Mouse (Mus musculus) embryonic facial prominence, embryonic 13.5 days (tissue): ENCODE measurements around the gene Fitm1. TPM values are rescaled to one million over a fixed set of nuclear protein-coding genes. Genes with fewer than 3 reads are reported as not detected.

Source experiments
- ATAC-seq: fragments of 200-750 bp; cut with Nextera tagmentation; 2 replicates; pipeline ENCODE4 v1.8.0; 2017; ENCODE audit warnings: low read depth; ENCODE audit not compliant: insufficient number of reproducible peaks, insufficient read depth, low FRiP score, low TSS enrichment
- H3K27ac ChIP-seq: fragments of 300-500 bp; sonication (generic); 2 replicates; pipeline ENCODE4 v1.5.1; 2015; ENCODE audit warnings: moderate library complexity, mild to moderate bottlenecking, inconsistent platforms
- H3K27me3 ChIP-seq: fragments of 300-500 bp; sonication (generic); 2 replicates; pipeline ENCODE4 v1.6.1; 2015; ENCODE audit warnings: mild to moderate bottlenecking, inconsistent platforms
- H3K36me3 ChIP-seq: fragments of 300-500 bp; sonication (generic); 2 replicates; pipeline ENCODE4 v1.6.1; 2015; ENCODE audit warnings: mild to moderate bottlenecking, inconsistent platforms
- H3K4me1 ChIP-seq: fragments of 300-500 bp; sonication (generic); 2 replicates; pipeline ENCODE4 v1.6.1; 2015; ENCODE audit warnings: inconsistent platforms
- H3K4me2 ChIP-seq: fragments of 300-500 bp; sonication (generic); 2 replicates; pipeline ENCODE4 v1.6.1; 2015; ENCODE audit warnings: moderate library complexity, mild to moderate bottlenecking, inconsistent platforms
- H3K4me3 ChIP-seq: fragments of 300-500 bp; sonication (generic); 2 replicates; pipeline ENCODE4 v1.5.1; 2015; ENCODE audit warnings: mild to moderate bottlenecking, inconsistent platforms
- H3K9ac ChIP-seq: fragments of 300-500 bp; sonication (generic); 2 replicates; pipeline ENCODE4 v1.6.1; 2015; ENCODE audit warnings: mild to moderate bottlenecking, inconsistent platforms
- H3K9me3 ChIP-seq: fragments of 300-500 bp; sonication (generic); 2 replicates; pipeline ENCODE4 v1.6.1; 2016; ENCODE audit warnings: inconsistent platforms
- WGBS: fragments of 180-500 bp; shearing (Covaris S2); methylation state at CpG from one replicate; pipeline ENCODE4 v1.1.7; 2015; ENCODE audit warnings: mixed read lengths; 5-methylcytosine and 5-hydroxymethylcytosine counted together
- polyA plus RNA-seq: library from polyadenylated mRNA; unstranded; fragments of >200 nt; fragmentation: Nextera tagmentation; extraction: Ambion mirVana; gene quantifications from 2 replicates; pipeline ENCODE4 v1.2.1, GENCODE M21; 2015

Gene Fitm1
- polyA plus RNA-seq, 1 experiment from 2014 or later: 5.3 TPM

- Histone ChIP-seq H3K27me3 (no peaks in the 10 kb centered on the region), H3K9me3 (no peaks in the 10 kb centered on the region), H3K9ac (peak overlapping the region; percentile 46; the same call in 1 of the 2 replicates), H3K4me2 (peak overlapping the region; percentile 44), H3K4me3 (peak overlapping the region; percentile 11), H3K27ac (no peak overlapping the region), H3K4me1 (peaks cover 6% of the 10 kb centered on the region; the same call in 1 of the 2 replicates), H3K36me3 (peaks cover under 1% of the 10 kb centered on the region; the same call in 1 of the 2 replicates)
- 41% methylated on average over 22 of the region's 22 CpGs for WGBS
- ATAC-seq: no peak
Observed at GRCm38 (mm10) chr14:55618486-55619195, 43.2 kb downstream of the Fitm1 start.

Other genes with a start within 250 kb of the Fitm1 start
- 98.6 and 103 TPM in 2 replicates for gene Dhrs4, start 96.9 kb upstream of the Fitm1 start, polyA plus RNA-seq
- gene Carmil3, start 85.0 kb upstream of the Fitm1 start, polyA plus RNA-seq: 3.9 and 4.3 TPM in 2 replicates
- gene Cpne6, start 65.2 kb upstream of the Fitm1 start, polyA plus RNA-seq: 0.60 and 0.83 TPM in 2 replicates
- gene Nrl, start 50.6 kb upstream of the Fitm1 start, polyA plus RNA-seq: not detected in 2 replicates
- gene Pck2, start 35.4 kb upstream of the Fitm1 start, polyA plus RNA-seq: 35.0 and 38.4 TPM in 2 replicates
- gene Dcaf11, start 15.6 kb upstream of the Fitm1 start, polyA plus RNA-seq: 57.3 and 66.5 TPM in 2 replicates
- gene A730061H03Rik, start 15.2 kb upstream of the Fitm1 start, polyA plus RNA-seq: 0.74 and 0.87 TPM in 2 replicates
- 141 and 152 TPM in 2 replicates for gene Psme1, start 2.5 kb downstream of the Fitm1 start, polyA plus RNA-seq
- 4.7 and 4.8 TPM in 2 replicates for gene Emc9, start 9.7 kb downstream of the Fitm1 start, polyA plus RNA-seq
- gene Psme2, start 15.5 kb downstream of the Fitm1 start, polyA plus RNA-seq: 233 and 267 TPM in 2 replicates
- gene Rnf31, start 16.1 kb downstream of the Fitm1 start, polyA plus RNA-seq: 17.6 and 21.7 TPM in 2 replicates
- gene Irf9, start 28.0 kb downstream of the Fitm1 start, polyA plus RNA-seq: 10.5 and 12.3 TPM in 2 replicates
- gene Rec8, start 42.4 kb downstream of the Fitm1 start, polyA plus RNA-seq: 2.0 and 2.8 TPM in 2 replicates
- gene Ipo4, start 60.3 kb downstream of the Fitm1 start, polyA plus RNA-seq: 95.1 and 111 TPM in 2 replicates
- 1.7 and 1.8 TPM in 2 replicates for gene Gm49378, start 62.3 kb downstream of the Fitm1 start, polyA plus RNA-seq
- 106 and 117 TPM in 2 replicates for gene Tm9sf1, start 68.2 kb downstream of the Fitm1 start, polyA plus RNA-seq
- 1.0 and 1.3 TPM in 2 replicates for gene Tssk4, start 74.6 kb downstream of the Fitm1 start, polyA plus RNA-seq
- gene Mdp1, start 84.9 kb downstream of the Fitm1 start, polyA plus RNA-seq: 66.1 and 70.6 TPM in 2 replicates
- 75.2 and 83.5 TPM in 2 replicates for gene Gmpr2, start 96.3 kb downstream of the Fitm1 start, polyA plus RNA-seq
- gene Nedd8, start 96.5 kb downstream of the Fitm1 start, polyA plus RNA-seq: 665 and 670 TPM in 2 replicates
- gene Tinf2, start 106.2 kb downstream of the Fitm1 start, polyA plus RNA-seq: 38.7 and 46.6 TPM in 2 replicates
- gene Tgm1, start 138.3 kb downstream of the Fitm1 start, polyA plus RNA-seq: 4.5 and 4.7 TPM in 2 replicates
- gene Rabggta, start 146.6 kb downstream of the Fitm1 start, polyA plus RNA-seq: 27.6 and 32.2 TPM in 2 replicates
- 84.5 and 102 TPM in 2 replicates for gene Dhrs1, start 170.1 kb downstream of the Fitm1 start, polyA plus RNA-seq
- 35.5 and 47.6 TPM in 2 replicates for gene Nop9, start 170.1 kb downstream of the Fitm1 start, polyA plus RNA-seq
- 0.18 and 1.2 TPM in 2 replicates for gene Cideb, start 182.8 kb downstream of the Fitm1 start, polyA plus RNA-seq
- gene Ltb4r2, start 185.8 kb downstream of the Fitm1 start, polyA plus RNA-seq: 0.51 and 0.56 TPM in 2 replicates
- gene Ltb4r1, start 190.3 kb downstream of the Fitm1 start, polyA plus RNA-seq: 0.58 and 1.1 TPM in 2 replicates
- 20.2 and 21.6 TPM in 2 replicates for gene Adcy4, start 208.5 kb downstream of the Fitm1 start, polyA plus RNA-seq
- 41.1 and 44.4 TPM in 2 replicates for gene Ripk3, start 213.2 kb downstream of the Fitm1 start, polyA plus RNA-seq
- 156 and 160 TPM in 2 replicates for gene Nfatc4, start 247.5 kb downstream of the Fitm1 start, polyA plus RNA-seq